Mouse (Mus musculus): ENCODE results near the gene Cyth4. TPM values are rescaled to one million over a fixed set of nuclear protein-coding genes. Genes with fewer than 3 reads are reported as not detected.
A peak's percentile ranks its signal among the peaks of the same experiment; 100 is the strongest.

Cyth4 gene
- total and polyA plus RNA-seq, 2 experiments from 2014 or later = 2.8 to 6.0 TPM

- TF ChIP-seq CTCF (IDR thresholded peaks at IDR 0.05; ENCODE audit: low read depth) = no peak
- no peak for TF ChIP-seq EP300 (IDR thresholded peaks at IDR 0.05; ENCODE audit: low read depth)
- peaks cover 22% of the 10 kb centered on the region; the same call in 1 of the 2 replicates for H3K27me3 ChIP-seq (ENCODE audit: control insufficient read depth, insufficient read depth, low read length)
- WGBS = 11% methylated on average over 6 of the region's 6 CpGs
- no peak overlapping the region for H3K4me3 ChIP-seq (ENCODE audit: low read depth, low read length)
- H3K4me1 ChIP-seq (ENCODE audit: control insufficient read depth, insufficient read depth) = no peaks in the 10 kb centered on the region
- no peak overlapping the region for H3K4me2 ChIP-seq (ENCODE audit: low read depth, low read length)
- no peak overlapping the region for H3K9ac ChIP-seq (replicated peaks; ENCODE audit: low read depth, low read length)
- no peaks in the 10 kb centered on the region for H3K36me3 ChIP-seq (replicated peaks; ENCODE audit: control insufficient read depth, insufficient read depth, low read length)
- no peak for ATAC-seq (ENCODE audit: insufficient read depth, low read depth)
- H3K27ac ChIP-seq (ENCODE audit: low read depth) = no peak overlapping the region
- no peaks in the 10 kb centered on the region for H3K9me3 ChIP-seq (replicated peaks; ENCODE audit: control insufficient read depth, low read length)
- no peak for DNase-seq (ENCODE audit: low spot score)
Observed at GRCm38 (mm10) chr15:78643633-78644032, 46.8 kb downstream of the Cyth4 start.

- 36% methylated on average over 8 of the region's 8 CpGs for WGBS
- DNase-seq (ENCODE audit: low spot score) (no peak), ATAC-seq (ENCODE audit: insufficient read depth, low read depth) (no peak)
- no peak overlapping the region for H3K9ac ChIP-seq (replicated peaks; ENCODE audit: low read depth, low read length)
- TF ChIP-seq CTCF (IDR thresholded peaks at IDR 0.05; ENCODE audit: low read depth) = no peak
- TF ChIP-seq EP300 (IDR thresholded peaks at IDR 0.05; ENCODE audit: low read depth) = no peak
- H3K36me3 ChIP-seq (replicated peaks; ENCODE audit: control insufficient read depth, insufficient read depth, low read length) = no peaks in the 10 kb centered on the region
- no peak overlapping the region for H3K4me2 ChIP-seq (ENCODE audit: low read depth, low read length)
- H3K4me3 ChIP-seq (ENCODE audit: low read depth, low read length) = no peak overlapping the region
- no peaks in the 10 kb centered on the region for H3K9me3 ChIP-seq (replicated peaks; ENCODE audit: control insufficient read depth, low read length)
- no peak overlapping the region for H3K27ac ChIP-seq (ENCODE audit: low read depth)
- no peaks in the 10 kb centered on the region for H3K4me1 ChIP-seq (ENCODE audit: control insufficient read depth, insufficient read depth)
- peaks cover 20% of the 10 kb centered on the region; the same call in 1 of the 2 replicates for H3K27me3 ChIP-seq (ENCODE audit: control insufficient read depth, insufficient read depth, low read length)
Observed at GRCm38 (mm10) chr15:78644606-78645005, 47.8 kb downstream of the Cyth4 start.

- Histone ChIP-seq H3K9ac (replicated peaks; ENCODE audit: low read depth, low read length) (no peak overlapping the region), H3K4me3 (ENCODE audit: low read depth, low read length) (no peak overlapping the region), H3K27me3 (ENCODE audit: control insufficient read depth, insufficient read depth, low read length) (peaks cover 20% of the 10 kb centered on the region; the same call in 1 of the 2 replicates), H3K36me3 (replicated peaks; ENCODE audit: control insufficient read depth, insufficient read depth, low read length) (no peaks in the 10 kb centered on the region), H3K27ac (ENCODE audit: low read depth) (no peak overlapping the region), H3K4me2 (ENCODE audit: low read depth, low read length) (no peak overlapping the region), H3K4me1 (ENCODE audit: control insufficient read depth, insufficient read depth) (no peaks in the 10 kb centered on the region), H3K9me3 (replicated peaks; ENCODE audit: control insufficient read depth, low read length) (no peaks in the 10 kb centered on the region)
- DNase-seq (ENCODE audit: low spot score) (no peak), ATAC-seq (ENCODE audit: insufficient read depth, low read depth) (no peak)
- 57% methylated on average over 4 of the region's 4 CpGs for WGBS
- TF ChIP-seq EP300 (IDR thresholded peaks at IDR 0.05; ENCODE audit: low read depth) (no peak), CTCF (IDR thresholded peaks at IDR 0.05; ENCODE audit: low read depth) (no peak)
Observed at GRCm38 (mm10) chr15:78647746-78648145, 50.9 kb downstream of the Cyth4 start.

DNA sequence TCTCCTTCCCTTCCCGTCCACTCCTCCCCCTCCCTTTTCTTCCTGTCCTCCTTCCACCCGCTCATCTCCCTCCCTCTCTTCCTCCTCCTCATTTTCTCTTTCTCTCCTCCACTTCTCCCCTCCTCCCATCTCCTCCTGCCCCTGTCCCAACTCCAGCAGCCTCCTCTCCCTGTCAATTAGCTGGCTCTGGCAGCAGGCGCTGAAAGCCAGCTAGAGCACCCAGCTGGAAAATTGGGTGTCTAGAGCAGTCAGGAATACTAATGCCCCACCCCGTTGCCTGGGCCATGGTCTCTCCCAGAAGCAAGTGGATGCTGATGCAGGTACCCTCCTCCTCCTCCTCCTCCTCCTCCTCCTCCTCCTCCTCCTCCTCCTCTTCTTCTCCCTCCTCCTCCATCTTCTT, 54.3 kb downstream of the Cyth4 start:
- WGBS = 28% methylated on average over 4 of the region's 4 CpGs
- H3K36me3 ChIP-seq (replicated peaks; ENCODE audit: control insufficient read depth, insufficient read depth, low read length) = no peaks in the 10 kb centered on the region
- H3K9ac ChIP-seq (replicated peaks; ENCODE audit: low read depth, low read length) = no peak overlapping the region
- no peaks in the 10 kb centered on the region for H3K9me3 ChIP-seq (replicated peaks; ENCODE audit: control insufficient read depth, low read length)
- TF ChIP-seq EP300 (IDR thresholded peaks at IDR 0.05; ENCODE audit: low read depth) = no peak
- TF ChIP-seq CTCF (IDR thresholded peaks at IDR 0.05; ENCODE audit: low read depth) = no peak
- H3K4me2 ChIP-seq (ENCODE audit: low read depth, low read length) = no peak overlapping the region
- H3K4me3 ChIP-seq (ENCODE audit: low read depth, low read length) = no peak overlapping the region
- 0 out of 2 replicates have a peak, but pooled peaks cover 3% of the 10 kb centered on the region for H3K27me3 ChIP-seq (ENCODE audit: control insufficient read depth, insufficient read depth, low read length)
- ATAC-seq (ENCODE audit: insufficient read depth, low read depth) = no peak
- DNase-seq (ENCODE audit: low spot score) = no peak
- H3K27ac ChIP-seq (ENCODE audit: low read depth) = no peak overlapping the region
- H3K4me1 ChIP-seq (ENCODE audit: control insufficient read depth, insufficient read depth) = no peaks in the 10 kb centered on the region

GRCm38 (mm10) chr15:78664268-78664667, 67.4 kb downstream of the Cyth4 start:
- 36% methylated on average over 5 of the region's 5 CpGs for WGBS
- Histone ChIP-seq H3K9ac (replicated peaks; ENCODE audit: low read depth, low read length) (no peak overlapping the region), H3K4me3 (ENCODE audit: low read depth, low read length) (no peak overlapping the region), H3K4me1 (ENCODE audit: control insufficient read depth, insufficient read depth) (no peaks in the 10 kb centered on the region; the same call in 1 of the 2 replicates), H3K27me3 (ENCODE audit: control insufficient read depth, insufficient read depth, low read length) (0 out of 2 replicates have a peak, but pooled peaks cover 13% of the 10 kb centered on the region), H3K27ac (ENCODE audit: low read depth) (no peak overlapping the region), H3K9me3 (replicated peaks; ENCODE audit: control insufficient read depth, low read length) (no peaks in the 10 kb centered on the region), H3K4me2 (ENCODE audit: low read depth, low read length) (no peak overlapping the region), H3K36me3 (replicated peaks; ENCODE audit: control insufficient read depth, insufficient read depth, low read length) (no peaks in the 10 kb centered on the region)
- ATAC-seq (ENCODE audit: insufficient read depth, low read depth) (peak; percentile 41; the same call in 1 of the 2 replicates), DNase-seq (ENCODE audit: low spot score) (no peak)
- TF ChIP-seq EP300 (IDR thresholded peaks at IDR 0.05; ENCODE audit: low read depth) = no peak
- no peak for TF ChIP-seq CTCF (IDR thresholded peaks at IDR 0.05; ENCODE audit: low read depth)

DNA sequence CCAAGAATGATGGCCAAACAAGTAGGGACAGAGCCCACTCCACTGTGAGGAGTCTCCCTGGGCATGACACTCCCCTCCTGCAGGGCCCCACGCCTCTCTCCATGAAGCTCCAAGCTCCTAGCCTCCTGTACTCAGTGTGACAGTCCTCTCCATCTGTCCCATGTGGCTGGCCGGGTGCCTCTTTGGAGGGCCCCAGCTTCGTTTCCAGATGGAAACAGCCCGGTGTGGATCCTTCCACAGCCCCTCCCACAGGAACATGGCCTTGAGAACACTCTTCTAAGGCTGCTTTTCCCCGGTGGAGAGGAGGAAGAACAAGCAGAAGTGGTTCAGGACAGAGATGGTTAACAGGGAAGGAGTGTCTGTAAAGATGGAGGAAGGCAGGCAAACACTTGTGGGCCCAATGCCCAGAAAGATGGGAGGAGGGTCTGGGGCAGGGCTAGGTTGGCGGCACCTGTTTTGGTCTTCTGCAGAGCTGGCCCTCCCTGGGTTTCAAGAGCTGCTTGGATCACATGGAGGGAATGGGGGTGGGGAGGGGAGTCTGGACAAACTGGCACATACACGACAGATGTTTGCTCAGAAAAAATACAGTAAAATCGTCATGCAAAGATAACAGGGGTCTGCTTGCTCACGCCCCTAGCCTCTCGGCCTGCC, 72.5 kb downstream of the Cyth4 start:
- Histone ChIP-seq H3K9me3 (replicated peaks; ENCODE audit: control insufficient read depth, low read length) (no peaks in the 10 kb centered on the region), H3K9ac (replicated peaks; ENCODE audit: low read depth, low read length) (no peak overlapping the region), H3K4me3 (ENCODE audit: low read depth, low read length) (no peak overlapping the region), H3K36me3 (replicated peaks; ENCODE audit: control insufficient read depth, insufficient read depth, low read length) (no peaks in the 10 kb centered on the region), H3K27ac (ENCODE audit: low read depth) (no peak overlapping the region), H3K4me2 (ENCODE audit: low read depth, low read length) (no peak overlapping the region), H3K4me1 (ENCODE audit: control insufficient read depth, insufficient read depth) (peaks cover 4% of the 10 kb centered on the region), H3K27me3 (ENCODE audit: control insufficient read depth, insufficient read depth, low read length) (peaks cover 48% of the 10 kb centered on the region)
- ATAC-seq (ENCODE audit: insufficient read depth, low read depth) (no peak), DNase-seq (ENCODE audit: low spot score) (no peak)
- TF ChIP-seq CTCF (IDR thresholded peaks at IDR 0.05; ENCODE audit: low read depth) (no peak), EP300 (IDR thresholded peaks at IDR 0.05; ENCODE audit: low read depth) (no peak)
- WGBS = 47% methylated on average over 10 of the region's 10 CpGs

Data from heart, postnatal 0 days (tissue).